Mouse (Mus musculus): Measurements from ENCODE around the gene Clasrp. TPM values are rescaled to one million over a fixed set of nuclear protein-coding genes. Genes with fewer than 3 reads are reported as not detected.

Gene Clasrp
- polyA plus RNA-seq (2012; rRNA removed): 134 and 154 TPM in 2 replicates

GRCm38 (mm10) chr7:19603849-19604605, at the start of gene Clasrp:
TSS of gene Clasrp (minus strand) at chr7:19604486.

GRCm38 (mm10) chr7:19629361-19629734, 25.1 kb upstream of the Clasrp start, which contains the start of gene Relb:
TSS of gene Relb (minus strand) at chr7:19629438.

GRCm38 (mm10) chr7:19577141-19577852, 27.0 kb downstream of the Clasrp start, which contains the start of the genes Zfp296 and Gemin7:
TSS of gene Zfp296 (plus strand) at chr7:19577287.
TSS of gene Gemin7 (minus strand) at chr7:19577595.

GRCm38 (mm10) chr7:19562643-19563410, 41.5 kb downstream of the Clasrp start, which contains the start of gene Ppp1r37:
TSS of gene Ppp1r37 (minus strand) at chr7:19563076.

Other genes starting within 250 kb of the Clasrp start
- gene Cd3eap, start 245.0 kb downstream of the Clasrp start, polyA plus RNA-seq (2012; rRNA removed): 13.1 and 16.6 TPM in 2 replicates
- gene Ppp1r13l, start 244.7 kb downstream of the Clasrp start, polyA plus RNA-seq (2012; rRNA removed): 11.1 and 11.8 TPM in 2 replicates
- 53.3 and 59.0 TPM in 2 replicates for gene Ercc2, start 222.5 kb downstream of the Clasrp start, polyA plus RNA-seq (2012; rRNA removed)
- 1.8 and 2.0 TPM in 2 replicates for gene Klc3, start 200.4 kb downstream of the Clasrp start, polyA plus RNA-seq (2012; rRNA removed)
- 0.40 and 0.76 TPM in 2 replicates for gene Ckm, start 199.7 kb downstream of the Clasrp start, polyA plus RNA-seq (2012; rRNA removed)
- 33.8 and 41.7 TPM in 2 replicates for gene Mark4, start 145.7 kb downstream of the Clasrp start, polyA plus RNA-seq (2012; rRNA removed)
- 2.1 and 2.9 TPM in 2 replicates for gene Exoc3l2, start 141.2 kb downstream of the Clasrp start, polyA plus RNA-seq (2012; rRNA removed)
- 6.3 and 9.5 TPM in 2 replicates for gene Bloc1s3, start 96.1 kb downstream of the Clasrp start, polyA plus RNA-seq (2012; rRNA removed)
- 36.1 and 56.2 TPM in 2 replicates for gene Trappc6a, start 96.1 kb downstream of the Clasrp start, polyA plus RNA-seq (2012; rRNA removed)
- gene Nkpd1, start 86.6 kb downstream of the Clasrp start, polyA plus RNA-seq (2012; rRNA removed): 0.10 and 0.15 TPM in 2 replicates
- 59.4 and 66.9 TPM in 2 replicates for gene Ppp1r37, start 41.4 kb downstream of the Clasrp start, polyA plus RNA-seq (2012; rRNA removed)
- gene Zfp296, start 27.2 kb downstream of the Clasrp start, polyA plus RNA-seq (2012; rRNA removed): 1.0 and 1.3 TPM in 2 replicates
- 40.7 and 66.6 TPM in 2 replicates for gene Gemin7, start 26.9 kb downstream of the Clasrp start, polyA plus RNA-seq (2012; rRNA removed)
- gene Relb, start 25.0 kb upstream of the Clasrp start, polyA plus RNA-seq (2012; rRNA removed): 2.4 and 4.4 TPM in 2 replicates
- 36.8 and 58.8 TPM in 2 replicates for gene Clptm1, start 60.5 kb upstream of the Clasrp start, polyA plus RNA-seq (2012; rRNA removed)
- gene Apoc2, start 73.5 kb upstream of the Clasrp start, polyA plus RNA-seq (2012; rRNA removed): 4.6 and 11.0 TPM in 2 replicates
- not detected in 2 replicates for gene Gm44805, start 76.9 kb upstream of the Clasrp start, polyA plus RNA-seq (2012; rRNA removed)
- 0.19 and 0.41 TPM in 2 replicates for gene Apoc4, start 77.0 kb upstream of the Clasrp start, polyA plus RNA-seq (2012; rRNA removed)
- gene Apoc1, start 88.2 kb upstream of the Clasrp start, polyA plus RNA-seq (2012; rRNA removed): 4.9 and 8.1 TPM in 2 replicates
- gene Apoe, start 94.7 kb upstream of the Clasrp start, polyA plus RNA-seq (2012; rRNA removed): 198 and 270 TPM in 2 replicates
- gene Tomm40, start 111.0 kb upstream of the Clasrp start, polyA plus RNA-seq (2012; rRNA removed): 102 and 110 TPM in 2 replicates
- gene Nectin2, start 146.0 kb upstream of the Clasrp start, polyA plus RNA-seq (2012; rRNA removed): 43.3 and 45.3 TPM in 2 replicates
- gene Bcam, start 166.5 kb upstream of the Clasrp start, polyA plus RNA-seq (2012; rRNA removed): 18.2 and 28.9 TPM in 2 replicates
- gene Cblc, start 192.3 kb upstream of the Clasrp start, polyA plus RNA-seq (2012; rRNA removed): 0.34 and 0.46 TPM in 2 replicates
- 0.60 and 1.0 TPM in 2 replicates for gene Bcl3, start 218.3 kb upstream of the Clasrp start, polyA plus RNA-seq (2012; rRNA removed)
- gene Gm19345, start 247.5 kb upstream of the Clasrp start, polyA plus RNA-seq (2012; rRNA removed): 0.24 and 0.29 TPM in 2 replicates

All from central nervous system, embryonic 11.5 days (tissue).